Mouse (Mus musculus) megakaryocyte, embryonic 14.5 days (primary cell): ENCODE data around the gene Cdca3. TPM values are rescaled to one million over a fixed set of nuclear protein-coding genes. Genes with fewer than 3 reads are reported as not detected.
A peak's percentile ranks its signal among the peaks of the same experiment; 100 is the strongest.
"Not testable (repeated sequence)": the region's sequence is repeated elsewhere in the genome, so short reads cannot be mapped to it uniquely, and the experiment has no call there.

Source experiments
- H3K27me3 ChIP-seq: replicated peaks from 2 replicates; pipeline ENCODE3; 2012; ENCODE audit warnings: inconsistent platforms
- H3K36me3 ChIP-seq: replicated peaks from 2 replicates; pipeline ENCODE3; 2012; ENCODE audit warnings: low read length, inconsistent platforms, mixed read lengths
- H3K4me1 ChIP-seq: 2 replicates; pipeline ENCODE4 v1.6.1; 2012; ENCODE audit warnings: inconsistent platforms
- H3K4me3 ChIP-seq: replicated peaks from 2 replicates; pipeline ENCODE3; 2012; ENCODE audit warnings: moderate library complexity, mild to moderate bottlenecking, inconsistent platforms
- H3K9me3 ChIP-seq: 2 replicates; pipeline ENCODE4 v1.6.1; 2012; ENCODE audit warnings: inconsistent platforms
- FLI1 ChIP-seq: IDR thresholded peaks from 2 replicates; pipeline ENCODE4 v1.6.1; 2012; ENCODE audit warnings: low read length, inconsistent platforms, mixed read lengths
- GATA1 ChIP-seq: IDR thresholded peaks from 3 replicates; pipeline ENCODE4 v1.6.1; 2012; ENCODE audit warnings: mixed read lengths, low read length, inconsistent platforms, borderline replicate concordance
- polyA plus RNA-seq: library from polyadenylated mRNA; stranded (reverse); fragments of >175 nt; gene quantifications from 2 replicates; pipeline ENCODE4 v1.2.3, GENCODE M21; 2012; ENCODE audit warnings: low replicate concordance; ENCODE audit not compliant: insufficient read depth

The Cdca3 gene
- polyA plus RNA-seq, 1 experiment, result 32.4 TPM

- peaks cover 40% of the 10 kb centered on the region for H3K36me3 ChIP-seq
- peaks cover 91% of the 10 kb centered on the region for H3K4me1 ChIP-seq
Measured at GRCm38 (mm10) chr6:124809775-124810538, 19.4 kb upstream of the Cdca3 start.

GRCm38 (mm10) chr6:124810566-124811402 lies 18.6 kb upstream of the Cdca3 start:
- H3K27me3 ChIP-seq, H3K9me3 ChIP-seq: not testable (repeated sequence)
- Histone ChIP-seq H3K4me1 (peaks cover 86% of the 10 kb centered on the region), H3K4me3 (peak overlapping the region; percentile 76), H3K36me3 (peaks cover 49% of the 10 kb centered on the region)

More at GRCm38 (mm10) chr6:124809775-124810538, 19.4 kb upstream of the Cdca3 start:
- H3K27me3 ChIP-seq, result no peaks in the 10 kb centered on the region
- no peaks in the 10 kb centered on the region for H3K9me3 ChIP-seq
- H3K4me3 ChIP-seq, result peak overlapping the region; percentile 95
- TF ChIP-seq FLI1 (no peak), GATA1 (no peak)

- H3K4me1 ChIP-seq, result peaks cover 80% of the 10 kb centered on the region
- no peaks in the 10 kb centered on the region for H3K27me3 ChIP-seq
- peaks cover 54% of the 10 kb centered on the region for H3K36me3 ChIP-seq
- TF ChIP-seq GATA1, result no peak
- no peak for TF ChIP-seq FLI1
- H3K4me3 ChIP-seq, result peak overlapping the region; percentile 76
- H3K9me3 ChIP-seq, result no peaks in the 10 kb centered on the region
Measured at GRCm38 (mm10) chr6:124811403-124811665, 18.0 kb upstream of the Cdca3 start.

GRCm38 (mm10) chr6:124811701-124812560 lies 17.4 kb upstream of the Cdca3 start:
- peaks cover 76% of the 10 kb centered on the region for H3K4me1 ChIP-seq
- peaks cover 60% of the 10 kb centered on the region for H3K36me3 ChIP-seq
- no peaks in the 10 kb centered on the region for H3K27me3 ChIP-seq

GRCm38 (mm10) chr6:124812848-124813247 lies 16.5 kb upstream of the Cdca3 start:
- Histone ChIP-seq H3K9me3 (no peaks in the 10 kb centered on the region), H3K36me3 (peaks cover 69% of the 10 kb centered on the region), H3K27me3 (no peaks in the 10 kb centered on the region), H3K4me3 (peak overlapping the region; percentile 98), H3K4me1 (peaks cover 78% of the 10 kb centered on the region)
- TF ChIP-seq GATA1 (no peak), FLI1 (no peak)

More at GRCm38 (mm10) chr6:124811701-124812560, 17.4 kb upstream of the Cdca3 start:
- peak overlapping the region; percentile 98 for H3K4me3 ChIP-seq
- no peaks in the 10 kb centered on the region for H3K9me3 ChIP-seq
- TF ChIP-seq GATA1 (no peak), FLI1 (no peak)

- peaks cover 78% of the 10 kb centered on the region for H3K4me1 ChIP-seq
- no peaks in the 10 kb centered on the region for H3K27me3 ChIP-seq
- TF ChIP-seq FLI1 (no peak), GATA1 (no peak)
- H3K9me3 ChIP-seq, result no peaks in the 10 kb centered on the region
- peak overlapping the region; percentile 98 for H3K4me3 ChIP-seq
- H3K36me3 ChIP-seq, result peaks cover 76% of the 10 kb centered on the region
Measured at GRCm38 (mm10) chr6:124813496-124813895, 15.9 kb upstream of the Cdca3 start.

- Histone ChIP-seq H3K27me3 (no peaks in the 10 kb centered on the region), H3K4me3 (peak within 1 kb of the TSS; percentile 98), H3K9me3 (no peaks in the 10 kb centered on the region), H3K4me1 (peaks cover 77% of the 10 kb centered on the region), H3K36me3 (peaks cover 80% of the 10 kb centered on the region)
- no peak for TF ChIP-seq GATA1
- no peak for TF ChIP-seq FLI1
Measured at GRCm38 (mm10) chr6:124813933-124814332, 15.4 kb upstream of the Cdca3 start, which contains the start of gene Tpi1. Tpi1 (minus strand) TSS chr6:124814296.

- H3K9me3 ChIP-seq, result no peaks in the 10 kb centered on the region
- TF ChIP-seq GATA1, result no peak
- H3K4me3 ChIP-seq, result peak overlapping the region; percentile 98
- peaks cover 85% of the 10 kb centered on the region for H3K36me3 ChIP-seq
- no peaks in the 10 kb centered on the region for H3K27me3 ChIP-seq
- H3K4me1 ChIP-seq, result peaks cover 75% of the 10 kb centered on the region
Measured at GRCm38 (mm10) chr6:124814448-124814847, 14.9 kb upstream of the Cdca3 start.

GRCm38 (mm10) chr6:124814858-124815774 lies 14.2 kb upstream of the Cdca3 start:
- no peak for TF ChIP-seq FLI1
- no peak for TF ChIP-seq GATA1
- H3K4me1 ChIP-seq, result peaks cover 70% of the 10 kb centered on the region
- peaks cover 86% of the 10 kb centered on the region for H3K36me3 ChIP-seq
- no peaks in the 10 kb centered on the region for H3K27me3 ChIP-seq
- H3K4me3 ChIP-seq, result no peak overlapping the region
- H3K9me3 ChIP-seq, result no peaks in the 10 kb centered on the region
